Mouse (Mus musculus): ENCODE measurements around the gene Rasgef1a. TPM values are rescaled to one million over a fixed set of nuclear protein-coding genes. Genes with fewer than 3 reads are reported as not detected.

Rasgef1a gene
- total RNA-seq, 2 experiments from 2014 or later = 0.13 to 0.33 TPM

GRCm38 (mm10) chr6:118071416-118071815 lies 60.2 kb downstream of the Rasgef1a start:
- DNase-seq = no peak

- no peak for DNase-seq
These were observed 60.9 kb downstream of the Rasgef1a start for GRCm38 (mm10) chr6:118072176-118072575.

- no peak for DNase-seq
These were observed 62.9 kb downstream of the Rasgef1a start for GRCm38 (mm10) chr6:118074151-118074550.

- DNase-seq = no peak
These were observed 65.0 kb downstream of the Rasgef1a start for GRCm38 (mm10) chr6:118076256-118076655.

- DNase-seq = no peak
These were observed 65.5 kb downstream of the Rasgef1a start for GRCm38 (mm10) chr6:118076748-118077147.

GRCm38 (mm10) chr6:118077421-118077820 lies 66.2 kb downstream of the Rasgef1a start:
- DNase-seq = no peak

- no peak for DNase-seq
These were observed 67.5 kb downstream of the Rasgef1a start for GRCm38 (mm10) chr6:118078751-118079150.

- no peak for DNase-seq
These were observed 68.1 kb downstream of the Rasgef1a start for GRCm38 (mm10) chr6:118079292-118079691.

GRCm38 (mm10) chr6:118079762-118080465 lies 68.7 kb downstream of the Rasgef1a start:
- no peak for DNase-seq

GRCm38 (mm10) chr6:118080711-118081110 lies 69.5 kb downstream of the Rasgef1a start:
- DNase-seq = no peak

- DNase-seq = no peak
These were observed 71.1 kb downstream of the Rasgef1a start for GRCm38 (mm10) chr6:118082384-118082783.

- no peak for DNase-seq
These were observed 72.4 kb downstream of the Rasgef1a start for GRCm38 (mm10) chr6:118083608-118084007.

GRCm38 (mm10) chr6:118084596-118084995 lies 73.4 kb downstream of the Rasgef1a start:
- no peak for DNase-seq

GRCm38 (mm10) chr6:118087955-118088354 lies 76.7 kb downstream of the Rasgef1a start:
- DNase-seq = no peak

- DNase-seq = no peak
These were observed 77.7 kb downstream of the Rasgef1a start for GRCm38 (mm10) chr6:118088750-118089440.

GRCm38 (mm10) chr6:118090827-118091226 lies 79.6 kb downstream of the Rasgef1a start:
- no peak for DNase-seq

GRCm38 (mm10) chr6:118097765-118098365 lies 86.6 kb downstream of the Rasgef1a start:
- DNase-seq = no peak

- DNase-seq = no peak
These were observed 88.1 kb downstream of the Rasgef1a start for GRCm38 (mm10) chr6:118099311-118099802.

GRCm38 (mm10) chr6:118111810-118112209 lies 100.6 kb downstream of the Rasgef1a start:
- no peak for DNase-seq

GRCm38 (mm10) chr6:118122767-118123166 lies 111.5 kb downstream of the Rasgef1a start:
- no peak for DNase-seq

- no peak for DNase-seq
These were observed 115.3 kb downstream of the Rasgef1a start for GRCm38 (mm10) chr6:118126577-118126976.

- no peak for DNase-seq
These were observed 116.0 kb downstream of the Rasgef1a start for GRCm38 (mm10) chr6:118127198-118127597.
